Mouse (Mus musculus): ENCODE results near the gene Rhbg. TPM values are rescaled to one million over a fixed set of nuclear protein-coding genes. Genes with fewer than 3 reads are reported as not detected.
"Not testable (repeated sequence)": the region's sequence is repeated elsewhere in the genome, so short reads cannot be mapped to it uniquely, and the experiment has no call there.

The Rhbg gene
- 0.15 and 0.67 TPM in 2 replicates for polyA plus RNA-seq (2015; fragmentation: Nextera tagmentation; extraction: Ambion mirVana)

DNA sequence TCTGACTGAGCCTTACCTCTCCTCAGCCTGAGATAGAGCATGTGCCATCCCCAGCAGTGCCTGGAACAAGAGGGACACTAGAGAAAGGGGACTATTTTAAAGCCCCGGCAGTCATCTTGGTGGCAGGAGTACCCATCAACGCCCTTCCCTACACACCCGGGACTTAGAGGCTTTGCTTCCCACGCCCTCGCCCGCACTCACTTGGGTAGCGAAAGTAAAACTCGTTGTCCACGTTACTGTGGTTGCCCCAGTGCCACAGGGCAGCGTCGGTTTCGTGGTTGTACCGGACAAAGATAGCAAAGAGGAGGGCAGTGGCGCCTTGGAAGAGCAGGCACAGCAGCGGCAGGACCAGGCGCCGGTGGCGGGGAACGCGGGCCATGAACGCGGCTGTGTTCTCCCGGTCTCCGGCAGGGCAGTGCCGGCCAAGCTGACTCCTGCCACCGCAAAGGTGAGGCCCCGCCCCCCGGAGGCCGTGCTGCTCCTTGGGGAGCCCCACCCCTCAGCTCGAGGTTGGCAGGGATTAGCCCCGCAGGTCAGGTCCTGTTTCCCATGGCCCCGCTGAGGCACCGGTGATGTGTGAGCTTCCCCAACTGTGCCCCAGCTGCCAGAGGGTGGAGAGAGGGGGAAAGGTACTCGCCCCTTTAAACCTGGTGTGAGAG is at the start of gene Rhbg:
Rhbg (minus strand) TSS at position 442 of the 659 bp plus-strand sequence.
- no peak; the same call in 1 of the 2 replicates for ATAC-seq (ENCODE audit: low read depth)
- Histone ChIP-seq H3K9ac (peak within 1 kb of the TSS; percentile 66), H3K4me2 (peak within 1 kb of the TSS; percentile 65), H3K4me3 (peak within 1 kb of the TSS; percentile 34), H3K27ac (replicated peaks) (no peak within 1 kb of the TSS), H3K4me1 (replicated peaks) (peaks cover 9% of the 10 kb centered on the region; the same call in 1 of the 2 replicates), H3K9me3 (no peaks in the 10 kb centered on the region), H3K27me3 (peaks cover 32% of the 10 kb centered on the region), H3K36me3 (no peaks in the 10 kb centered on the region)
- 4% methylated on average over 34 of the region's 34 CpGs for WGBS

DNA sequence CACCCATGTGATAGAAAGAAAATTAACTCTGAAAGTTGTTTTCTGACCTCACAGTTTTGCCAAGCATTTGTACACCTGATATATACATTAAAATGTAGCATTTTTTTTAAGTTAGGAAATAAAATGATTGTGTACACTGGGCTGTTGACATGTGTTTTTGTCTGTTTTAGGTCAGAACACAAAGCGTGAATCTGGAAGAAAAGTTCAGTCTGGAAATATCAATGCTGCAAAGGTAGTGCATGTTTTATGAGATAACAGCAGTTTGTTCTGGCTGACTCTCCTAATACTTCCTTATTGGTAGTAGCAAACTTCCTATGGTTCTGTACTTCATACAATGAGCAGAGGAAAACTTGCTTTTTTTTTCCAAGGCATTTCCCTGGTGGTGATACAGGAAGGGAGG is 44.7 kb upstream of the Rhbg start:
- H3K4me2 ChIP-seq = peak overlapping the region; percentile 97; the same call in 1 of the 2 replicates
- no peak for ATAC-seq (ENCODE audit: low read depth)
- H3K27ac ChIP-seq (replicated peaks) = no peak overlapping the region
- WGBS = 95% methylated on average over 1 of the region's 1 CpGs
- 0 out of 2 replicates have a peak overlapping the region, but pooled peaks have one; percentile 89 for H3K4me3 ChIP-seq
- peaks cover 48% of the 10 kb centered on the region for H3K36me3 ChIP-seq
- peaks cover 28% of the 10 kb centered on the region for H3K4me1 ChIP-seq (replicated peaks)
- no peak overlapping the region for H3K9ac ChIP-seq
- H3K27me3 ChIP-seq = no peaks in the 10 kb centered on the region
- no peaks in the 10 kb centered on the region for H3K9me3 ChIP-seq

DNA sequence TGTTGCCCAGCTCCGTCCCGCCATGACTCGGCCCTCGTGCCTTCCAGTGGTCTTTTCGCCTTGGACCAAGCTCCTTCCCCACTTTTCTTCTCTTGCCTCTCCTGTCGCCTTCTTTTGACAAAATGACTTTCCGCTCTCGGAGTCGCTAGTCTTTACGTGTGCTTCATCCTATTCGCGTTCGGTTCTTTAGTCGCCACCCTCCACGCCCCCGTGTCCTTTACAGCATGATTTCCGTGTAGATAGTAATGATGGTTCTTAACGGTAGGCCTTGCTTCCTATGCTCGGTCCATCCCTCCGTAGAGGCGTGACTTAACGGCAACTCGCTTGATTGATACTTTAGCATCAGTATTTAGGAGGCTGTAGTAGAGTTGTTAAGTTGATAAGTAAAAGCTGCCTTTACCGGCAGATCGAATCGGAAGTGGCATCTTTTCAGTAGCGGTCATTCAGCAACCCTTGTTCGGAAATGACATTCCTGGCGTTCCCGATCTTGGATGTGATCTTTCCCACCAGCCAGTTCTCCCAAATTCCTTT is 42.9 kb upstream of the Rhbg start:
- Histone ChIP-seq H3K4me3 (peak overlapping the region; percentile 89), H3K27me3 (no peaks in the 10 kb centered on the region), H3K4me2 (peak overlapping the region; percentile 97), H3K9ac (peak overlapping the region; percentile 90), H3K36me3 (peaks cover 33% of the 10 kb centered on the region), H3K9me3 (no peaks in the 10 kb centered on the region), H3K4me1 (replicated peaks) (peaks cover 28% of the 10 kb centered on the region), H3K27ac (replicated peaks) (peak overlapping the region; percentile 95)
- under 1% methylated on average over 30 of the region's 30 CpGs for WGBS
- ATAC-seq (ENCODE audit: low read depth) = peak; percentile 33; the same call in 1 of the 2 replicates

DNA sequence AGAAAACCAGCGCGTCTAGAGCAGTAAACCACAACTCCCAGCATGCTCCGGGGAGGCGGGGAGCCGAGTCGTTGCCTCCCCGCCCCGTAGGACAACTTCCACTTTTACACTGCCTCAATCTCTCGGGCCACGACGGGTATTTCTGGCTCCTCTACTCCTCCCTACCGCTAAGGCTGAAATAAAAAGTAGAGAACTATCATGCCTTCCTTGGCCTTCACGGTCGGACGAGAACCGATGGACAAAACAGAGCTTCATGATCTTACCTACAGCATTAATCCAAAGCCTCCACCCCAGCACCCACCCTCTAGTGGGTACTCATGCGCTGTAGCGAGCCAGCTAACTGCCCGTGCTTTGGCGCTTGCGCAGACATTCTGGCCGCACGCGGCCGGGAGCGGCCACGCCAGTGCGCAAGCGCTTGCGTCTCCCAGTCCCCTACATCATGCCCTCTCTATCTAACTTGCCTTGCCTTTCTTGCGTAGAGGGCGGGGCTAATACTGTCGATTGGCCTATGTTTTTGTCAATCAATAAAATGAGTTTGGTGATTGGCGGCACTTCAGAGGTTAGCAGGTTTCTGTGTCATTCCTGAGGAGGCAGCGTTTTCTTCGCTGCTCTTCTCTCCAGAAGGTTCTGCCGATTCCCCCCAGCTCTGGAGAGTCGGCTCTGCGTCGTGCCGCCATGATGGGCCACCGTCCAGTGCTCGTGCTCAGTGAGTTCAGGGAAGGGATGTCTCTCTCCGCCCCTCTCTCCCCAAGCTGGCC is 42.2 kb upstream of the Rhbg start, which contains the start of the genes Tsacc and Cct3:
Tsacc (minus strand) TSS at position 439 of the 758 bp plus-strand sequence.
Cct3 (plus strand) TSS at position 556 of the 758 bp plus-strand sequence.
- Histone ChIP-seq H3K9ac (peak within 1 kb of the TSS; percentile 90), H3K9me3 (no peaks in the 10 kb centered on the region), H3K36me3 (peaks cover 26% of the 10 kb centered on the region), H3K4me3 (peak within 1 kb of the TSS; percentile 89), H3K27me3 (no peaks in the 10 kb centered on the region), H3K4me2 (peak within 1 kb of the TSS; percentile 97), H3K27ac (replicated peaks) (peak within 1 kb of the TSS; percentile 95), H3K4me1 (replicated peaks) (peaks cover 28% of the 10 kb centered on the region)
- under 1% methylated on average over 44 of the region's 44 CpGs for WGBS
- peak; percentile 99 for ATAC-seq (ENCODE audit: low read depth)

DNA sequence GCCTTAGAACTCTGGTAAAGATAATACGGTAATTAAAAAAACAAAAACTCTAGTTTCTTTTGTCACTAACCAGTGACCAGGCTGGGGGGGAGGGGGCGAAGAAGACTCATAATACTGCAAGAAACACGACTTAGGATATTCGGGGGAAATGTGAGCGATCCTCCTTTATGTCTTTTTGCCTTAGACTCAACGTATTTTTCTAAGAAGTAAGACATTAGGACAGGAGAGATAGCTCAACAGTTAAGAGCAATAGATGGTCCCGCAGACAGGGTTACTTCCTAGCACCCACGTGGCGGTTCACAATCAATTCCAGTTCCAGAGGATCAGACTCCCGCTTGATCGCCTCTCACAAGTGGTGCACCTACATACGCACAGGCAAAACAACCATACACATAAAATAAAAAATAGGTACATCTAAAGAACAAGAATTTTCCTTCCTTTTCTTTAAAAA is 41.6 kb upstream of the Rhbg start:
- 2% methylated on average over 12 of the region's 12 CpGs for WGBS

DNA sequence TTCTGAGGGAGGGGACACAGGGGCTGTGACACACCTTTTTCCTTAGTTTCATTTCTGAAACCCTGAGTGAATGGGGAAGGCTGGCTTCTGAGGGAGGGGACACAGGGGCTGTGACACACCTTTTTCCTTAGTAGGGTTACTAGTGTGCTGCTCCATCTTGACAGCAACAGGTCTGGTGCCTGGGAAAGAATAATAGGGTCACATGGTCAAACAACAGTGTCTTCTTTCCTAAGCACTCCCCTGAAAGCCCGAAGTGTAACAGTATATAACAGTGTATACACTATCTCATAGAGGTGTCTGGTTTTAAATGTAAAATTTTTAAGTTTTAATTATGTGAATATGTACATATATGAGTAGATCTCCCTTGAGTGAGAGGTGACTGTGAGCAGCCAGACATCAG is 40.8 kb upstream of the Rhbg start:
- Histone ChIP-seq H3K4me2 (peak overlapping the region; percentile 62; the same call in 1 of the 2 replicates), H3K4me1 (replicated peaks) (peaks cover 28% of the 10 kb centered on the region), H3K36me3 (peaks cover 11% of the 10 kb centered on the region), H3K4me3 (0 out of 2 replicates have a peak overlapping the region, but pooled peaks have one; percentile 89)
- H3K27ac ChIP-seq (replicated peaks); H3K9ac ChIP-seq; ATAC-seq (ENCODE audit: low read depth); H3K9me3 ChIP-seq; H3K27me3 ChIP-seq: not testable (repeated sequence)
- 74% methylated on average over 1 of the region's 1 CpGs for WGBS

More for the DNA sequence above, 41.6 kb upstream of the Rhbg start:
- peak overlapping the region; percentile 62 for H3K4me2 ChIP-seq
- H3K27me3 ChIP-seq = no peaks in the 10 kb centered on the region
- H3K9me3 ChIP-seq = no peaks in the 10 kb centered on the region
- peak; percentile 45 for ATAC-seq (ENCODE audit: low read depth)
- H3K36me3 ChIP-seq = peaks cover 20% of the 10 kb centered on the region
- peak overlapping the region; percentile 83 for H3K27ac ChIP-seq (replicated peaks)
- peaks cover 28% of the 10 kb centered on the region for H3K4me1 ChIP-seq (replicated peaks)
- peak overlapping the region; percentile 89 for H3K4me3 ChIP-seq
- H3K9ac ChIP-seq = peak overlapping the region; percentile 61

DNA sequence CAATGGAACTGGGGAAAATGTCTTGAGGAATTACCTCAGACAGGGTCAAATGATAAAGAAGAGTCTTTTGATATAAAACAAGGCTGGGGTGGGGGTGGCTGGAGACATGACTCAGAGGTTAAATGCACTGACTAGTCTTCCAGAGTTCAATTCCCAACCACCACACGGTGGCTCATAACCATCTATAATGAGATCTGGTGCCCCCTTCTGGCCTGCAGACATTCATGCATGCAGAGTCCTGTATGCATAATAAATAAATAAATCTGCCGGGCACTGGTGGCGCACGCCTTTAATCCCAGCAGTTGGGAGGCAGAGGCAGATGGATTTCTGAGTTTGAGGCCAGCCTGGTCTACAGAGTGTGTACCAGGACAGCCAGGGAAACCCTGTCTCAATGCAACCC is 37.5 kb upstream of the Rhbg start:
- ATAC-seq (ENCODE audit: low read depth) = no peak
- Histone ChIP-seq H3K4me2 (no peak overlapping the region), H3K9ac (no peak overlapping the region), H3K4me3 (no peak overlapping the region), H3K4me1 (replicated peaks) (peaks cover 7% of the 10 kb centered on the region; the same call in 1 of the 2 replicates), H3K9me3 (no peaks in the 10 kb centered on the region), H3K36me3 (no peaks in the 10 kb centered on the region), H3K27me3 (no peaks in the 10 kb centered on the region), H3K27ac (replicated peaks) (no peak overlapping the region)
- WGBS = 44% methylated on average over 4 of the region's 4 CpGs

DNA sequence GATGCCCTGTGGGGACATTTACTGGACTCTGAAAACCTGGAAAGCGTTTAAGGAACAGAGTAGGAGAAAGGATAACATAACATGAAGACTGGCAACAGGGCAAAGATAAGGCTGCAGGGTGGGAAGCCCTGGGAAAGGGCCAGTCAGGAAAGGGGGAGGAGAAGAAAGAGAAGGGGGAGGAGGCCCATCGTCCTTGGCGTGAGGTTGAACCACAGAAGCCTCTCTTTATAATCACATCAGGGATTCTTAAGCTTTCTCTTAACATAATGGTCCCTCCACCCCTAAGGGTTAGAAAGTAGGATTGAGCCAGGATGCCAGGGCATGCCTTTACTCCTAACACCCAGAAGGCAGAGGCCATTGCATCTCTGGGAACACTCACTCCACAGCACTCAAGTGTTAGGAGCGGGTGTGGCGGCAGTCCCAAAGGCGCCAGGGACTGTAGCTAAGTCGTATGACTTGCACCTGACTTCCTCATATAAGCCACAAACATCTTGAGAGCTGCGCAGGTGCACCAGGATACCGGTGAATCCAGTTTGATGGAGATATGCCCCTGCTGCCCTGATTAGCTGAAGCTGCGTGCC is 33.7 kb upstream of the Rhbg start:
- H3K4me2 ChIP-seq; ATAC-seq (ENCODE audit: low read depth); H3K36me3 ChIP-seq; H3K27ac ChIP-seq (replicated peaks); H3K9ac ChIP-seq; H3K9me3 ChIP-seq; H3K27me3 ChIP-seq; H3K4me3 ChIP-seq; H3K4me1 ChIP-seq (replicated peaks): not testable (repeated sequence)
- 78% methylated on average over 8 of the region's 10 CpGs for WGBS

DNA sequence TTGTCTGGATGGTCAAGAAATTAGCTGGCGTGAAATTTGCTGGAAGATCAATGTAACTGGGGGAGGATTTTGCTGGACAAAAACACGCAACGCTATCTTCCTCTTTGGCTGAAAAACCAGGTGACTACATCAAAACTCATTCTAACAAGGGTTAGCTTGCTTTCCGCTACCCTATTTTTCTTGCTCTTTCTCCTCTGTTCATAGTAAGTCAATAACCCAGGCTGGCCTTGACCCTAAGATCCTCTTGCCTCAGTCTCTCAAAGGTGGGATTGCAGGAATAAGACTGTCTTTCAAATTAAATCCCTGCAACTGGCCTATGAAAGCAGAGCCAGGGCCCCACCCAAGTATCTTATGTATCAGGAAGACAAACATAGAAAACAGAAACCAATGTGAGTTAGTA is 32.6 kb upstream of the Rhbg start, which contains the start of gene Gm38392:
Gm38392 (minus strand) TSS at position 101 of the 400 bp plus-strand sequence.
- H3K4me2 ChIP-seq = no peak within 1 kb of the TSS
- no peaks in the 10 kb centered on the region for H3K36me3 ChIP-seq
- no peaks in the 10 kb centered on the region for H3K27me3 ChIP-seq
- H3K9me3 ChIP-seq = no peaks in the 10 kb centered on the region
- H3K9ac ChIP-seq = no peak within 1 kb of the TSS
- no peak for ATAC-seq (ENCODE audit: low read depth)
- H3K4me3 ChIP-seq = no peak within 1 kb of the TSS
- H3K4me1 ChIP-seq (replicated peaks) = no peaks in the 10 kb centered on the region
- 96% methylated on average over 4 of the region's 4 CpGs for WGBS
- no peak within 1 kb of the TSS for H3K27ac ChIP-seq (replicated peaks)

DNA sequence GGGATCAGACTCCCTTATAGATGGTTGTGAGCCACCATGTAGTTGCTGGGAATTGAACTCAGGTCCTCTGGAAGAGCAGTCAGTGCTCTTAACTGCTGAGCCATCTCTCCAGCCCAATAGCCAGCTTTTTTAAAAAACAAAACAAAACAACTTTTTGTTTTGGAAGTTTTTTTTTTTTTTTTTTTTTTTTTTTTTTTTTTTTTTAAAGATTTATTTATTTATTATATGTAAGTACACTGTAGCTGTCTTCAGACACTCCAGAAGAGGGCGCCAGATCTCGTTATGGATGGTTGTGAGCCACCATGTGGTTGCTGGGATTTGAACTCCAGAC is 31.0 kb upstream of the Rhbg start:
- H3K9ac ChIP-seq; H3K4me2 ChIP-seq; H3K4me1 ChIP-seq (replicated peaks): not testable (repeated sequence)

DNA sequence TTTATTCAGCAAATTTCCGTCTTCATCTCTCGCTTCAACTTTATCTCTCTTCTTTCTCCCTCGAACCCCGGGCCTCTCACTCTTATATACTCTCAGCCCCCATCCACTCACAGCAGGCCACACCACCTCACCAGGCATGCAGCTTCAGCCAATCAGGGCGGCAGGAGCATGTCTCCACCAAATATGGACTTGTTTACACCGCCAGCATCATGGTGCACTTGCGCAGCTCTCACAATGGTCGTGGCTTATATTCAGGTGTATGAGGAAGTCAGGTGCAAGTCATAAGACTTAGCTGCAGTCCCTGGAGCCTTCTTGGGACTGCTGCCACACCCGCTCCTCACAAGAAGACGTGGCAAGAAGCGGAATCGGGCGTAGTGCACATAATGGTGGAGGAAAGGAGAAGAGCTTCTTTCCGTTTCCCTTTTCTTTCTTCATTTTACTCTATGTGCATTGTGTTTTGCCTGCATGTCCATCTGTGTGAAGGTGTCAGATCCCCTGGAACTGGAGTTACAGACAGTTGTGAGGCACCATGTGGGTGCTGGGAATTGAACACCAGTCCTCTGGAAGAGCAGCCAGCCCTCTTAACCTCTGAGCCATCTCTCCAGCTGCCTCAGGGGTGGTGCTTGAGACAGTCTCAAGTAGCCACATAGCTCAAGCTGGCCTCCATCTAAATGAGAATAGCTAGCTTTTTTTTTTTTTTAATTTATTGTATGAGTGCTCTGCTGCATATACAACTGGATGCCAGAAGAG is 30.5 kb upstream of the Rhbg start:
- 96% methylated on average over 14 of the region's 14 CpGs for WGBS
- ATAC-seq (ENCODE audit: low read depth) = not testable (repeated sequence)

More for the DNA sequence above, 31.0 kb upstream of the Rhbg start:
- WGBS = 50% methylated on average over 2 of the region's 2 CpGs
- not testable (repeated sequence) for H3K36me3 ChIP-seq; H3K9me3 ChIP-seq; ATAC-seq (ENCODE audit: low read depth); H3K4me3 ChIP-seq; H3K27me3 ChIP-seq; H3K27ac ChIP-seq (replicated peaks)

More for the DNA sequence above, 30.5 kb upstream of the Rhbg start:
- H3K9ac ChIP-seq; H3K4me1 ChIP-seq (replicated peaks); H3K36me3 ChIP-seq; H3K27ac ChIP-seq (replicated peaks); H3K4me3 ChIP-seq; H3K27me3 ChIP-seq; H3K9me3 ChIP-seq; H3K4me2 ChIP-seq: not testable (repeated sequence)
